Mouse (Mus musculus) liver, adult 2 months (tissue): ENCODE data around the gene Ccdc62. TPM values are rescaled to one million over a fixed set of nuclear protein-coding genes. Genes with fewer than 3 reads are reported as not detected.

ENCODE experiments used
- DNase-seq: peaks from one replicate; pipeline ENCODE4 v3.0.0-alpha.2; 2011; ENCODE audit warnings: low read depth, low spot score; ENCODE audit errors: extremely low read depth
- H3K27ac ChIP-seq: fragments of 200-500 bp; replicated peaks from 2 replicates; pipeline ENCODE4 v1.5.1; 2012; ENCODE audit warnings: low read depth, mild to moderate bottlenecking, control low read depth, inconsistent platforms, low read length; ENCODE audit not compliant: insufficient read depth
- H3K27me3 ChIP-seq: fragments of 200-500 bp; 2 replicates; pipeline ENCODE4 v1.6.1; 2012; ENCODE audit warnings: mild to moderate bottlenecking, moderate library complexity, low read length, inconsistent platforms; ENCODE audit not compliant: control insufficient read depth, insufficient read depth
- H3K36me3 ChIP-seq: fragments of 200-500 bp; 2 replicates; pipeline ENCODE4 v1.6.1; 2012; ENCODE audit warnings: low read length, inconsistent platforms; ENCODE audit not compliant: control insufficient read depth, insufficient read depth
- H3K4me1 ChIP-seq: fragments of 200-500 bp; 2 replicates; pipeline ENCODE4 v1.6.1; 2011; ENCODE audit warnings: low read length; ENCODE audit not compliant: control insufficient read depth, insufficient read depth
- H3K4me3 ChIP-seq: fragments of 200-500 bp; 2 replicates; pipeline ENCODE4 v1.5.1; 2011; ENCODE audit warnings: low read depth, mild to moderate bottlenecking, control low read depth, low read length, moderate library complexity; ENCODE audit not compliant: insufficient read depth
- H3K79me2 ChIP-seq: fragments of 200-500 bp; 2 replicates; pipeline ENCODE4 v1.6.1; 2012; ENCODE audit warnings: inconsistent platforms, mild to moderate bottlenecking, low read length, moderate library complexity; ENCODE audit not compliant: control insufficient read depth, insufficient read depth
- H3K9ac ChIP-seq: fragments of 200-500 bp; 2 replicates; pipeline ENCODE4 v1.6.1; 2012; ENCODE audit warnings: low read depth, mild to moderate bottlenecking, control low read depth, inconsistent platforms, low read length
- CTCF ChIP-seq: fragments of 200-500 bp; IDR thresholded peaks from 2 replicates; pipeline ENCODE4 v1.5.1; 2011; ENCODE audit warnings: low read depth, low read length, control low read depth
- POLR2A ChIP-seq: fragments of 200-500 bp; IDR thresholded peaks from 2 replicates; pipeline ENCODE4 v1.6.1; 2011; ENCODE audit warnings: low read length, control low read depth; ENCODE audit not compliant: insufficient read depth; ENCODE audit errors: extremely low read depth
- WGBS: fragments of 180-500 bp; shearing (Covaris S2); methylation state at CpG from one replicate; pipeline ENCODE4 v1.1.7; 2018; 5-methylcytosine and 5-hydroxymethylcytosine counted together
- polyA plus RNA-seq: library from polyadenylated mRNA; depleted of rRNA; stranded (reverse); fragments of >200 nt; gene quantifications from 2 replicates; pipeline ENCODE4 v1.2.3, GENCODE M21; 2012
- total RNA-seq: library from RNA; depleted of rRNA; stranded (reverse); fragments of >200 nt; gene quantifications from 2 replicates; pipeline ENCODE4 v1.2.3, GENCODE M21; 2014

Gene Ccdc62
- total and polyA plus RNA-seq, 2 experiments: 2.1 to 3.2 TPM

- Histone ChIP-seq H3K27me3 (no peaks in the 10 kb centered on the region), H3K4me3 (no peak overlapping the region), H3K4me1 (peaks cover 44% of the 10 kb centered on the region), H3K27ac (peak overlapping the region; percentile 66), H3K36me3 (peaks cover 2% of the 10 kb centered on the region; the same call in 1 of the 2 replicates), H3K79me2 (peaks cover 4% of the 10 kb centered on the region; the same call in 1 of the 2 replicates), H3K9ac (peak overlapping the region; percentile 25; the same call in 1 of the 2 replicates)
- DNase-seq: no peak
- 28% methylated on average over 15 of the region's 15 CpGs for WGBS
- TF ChIP-seq POLR2A: no peak
- TF ChIP-seq CTCF: 0 out of 2 replicates have a peak, but pooled peaks have one; percentile 0
These were observed 74.6 kb downstream of the Ccdc62 start for GRCm38 (mm10) chr5:124005151-124005500.

- no peak overlapping the region for H3K4me3 ChIP-seq
- WGBS: 24% methylated on average over 11 of the region's 11 CpGs
- H3K27ac ChIP-seq: peak overlapping the region; percentile 66
- peaks cover 44% of the 10 kb centered on the region for H3K4me1 ChIP-seq
- no peaks in the 10 kb centered on the region for H3K27me3 ChIP-seq
- peaks cover 4% of the 10 kb centered on the region; the same call in 1 of the 2 replicates for H3K79me2 ChIP-seq
- TF ChIP-seq CTCF (no peak), POLR2A (no peak)
- DNase-seq: peak; percentile 73
- no peak overlapping the region for H3K9ac ChIP-seq
- H3K36me3 ChIP-seq: peaks cover 2% of the 10 kb centered on the region; the same call in 1 of the 2 replicates
These were observed 75.1 kb downstream of the Ccdc62 start for GRCm38 (mm10) chr5:124005591-124005990.

DNA sequence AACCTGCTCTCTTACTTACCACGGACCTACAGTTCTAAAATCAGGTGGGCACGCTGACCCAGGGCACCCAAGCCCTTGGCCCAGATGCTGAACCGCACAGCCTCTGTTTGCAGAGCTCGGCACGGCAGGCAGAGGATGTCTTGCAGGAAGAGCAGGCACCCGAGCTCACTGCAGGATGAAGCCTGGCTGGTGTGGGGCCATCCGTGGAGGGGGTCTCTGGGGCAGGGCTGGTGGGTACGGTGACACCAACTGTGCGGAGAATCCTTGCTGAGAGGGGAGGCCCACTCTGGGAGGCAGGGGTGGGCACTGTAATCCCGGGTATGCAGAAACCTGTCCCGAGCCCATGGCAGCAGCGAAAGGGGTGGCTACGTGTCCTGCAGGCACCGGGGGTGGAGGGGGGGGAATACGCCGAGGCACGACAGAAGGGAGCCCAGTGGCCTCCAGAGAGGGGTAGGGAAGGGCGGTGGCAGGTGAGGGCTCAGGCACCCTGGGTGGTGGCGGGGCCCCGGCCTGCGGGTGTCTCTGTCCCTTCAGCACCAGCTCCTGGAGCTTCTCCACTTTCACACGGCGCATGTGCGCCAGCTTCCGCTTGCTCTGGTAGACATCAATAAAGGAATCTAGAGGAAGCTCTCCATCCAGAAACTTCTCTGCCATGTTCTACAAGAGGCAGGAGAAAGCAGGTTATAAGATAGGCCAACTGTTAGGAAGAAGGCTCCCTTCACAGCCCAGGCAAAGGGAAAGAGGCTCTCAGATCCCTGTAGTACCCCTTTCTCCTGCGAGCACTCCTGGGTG lies 75.8 kb downstream of the Ccdc62 start:
- peaks cover 2% of the 10 kb centered on the region; the same call in 1 of the 2 replicates for H3K36me3 ChIP-seq
- no peak overlapping the region for H3K4me3 ChIP-seq
- 66% methylated on average over 26 of the region's 26 CpGs for WGBS
- H3K27ac ChIP-seq: peak overlapping the region; percentile 65
- H3K79me2 ChIP-seq: peaks cover 4% of the 10 kb centered on the region; the same call in 1 of the 2 replicates
- peaks cover 45% of the 10 kb centered on the region for H3K4me1 ChIP-seq
- H3K27me3 ChIP-seq: no peaks in the 10 kb centered on the region
- TF ChIP-seq CTCF: no peak
- no peak for TF ChIP-seq POLR2A
- no peak for DNase-seq
- H3K9ac ChIP-seq: no peak overlapping the region

GRCm38 (mm10) chr5:124006891-124007491 lies 76.5 kb downstream of the Ccdc62 start:
- Histone ChIP-seq H3K4me1 (peaks cover 52% of the 10 kb centered on the region), H3K27me3 (no peaks in the 10 kb centered on the region), H3K9ac (peak overlapping the region; percentile 4; the same call in 1 of the 2 replicates), H3K27ac (peak overlapping the region; percentile 65), H3K79me2 (peaks cover 11% of the 10 kb centered on the region; the same call in 1 of the 2 replicates), H3K4me3 (no peak overlapping the region), H3K36me3 (peaks cover 2% of the 10 kb centered on the region; the same call in 1 of the 2 replicates)
- 27% methylated on average over 17 of the region's 17 CpGs for WGBS
- TF ChIP-seq POLR2A (no peak), CTCF (peak; percentile 49)
- peak; percentile 92 for DNase-seq

DNA sequence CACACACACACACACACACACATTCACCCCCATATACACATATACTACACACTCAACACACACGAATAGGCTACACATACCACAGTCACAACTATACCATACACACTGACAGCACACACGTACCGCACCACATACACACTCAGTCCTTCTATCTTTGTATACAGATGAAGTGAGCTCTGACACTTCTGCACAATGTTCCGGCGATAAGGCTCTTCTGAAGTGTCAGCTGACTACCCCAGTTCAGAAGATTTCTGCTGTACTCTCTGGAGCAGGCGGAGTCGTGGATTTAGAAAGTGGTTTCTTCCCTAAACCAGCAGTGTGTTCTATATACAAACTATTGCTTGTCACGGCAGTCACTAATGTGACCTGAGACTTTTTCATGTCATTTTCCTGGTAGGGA lies 79.6 kb downstream of the Ccdc62 start:
- Histone ChIP-seq H3K9ac (no peak overlapping the region), H3K79me2 (peaks cover 34% of the 10 kb centered on the region), H3K27me3 (no peaks in the 10 kb centered on the region), H3K36me3 (peaks cover 2% of the 10 kb centered on the region; the same call in 1 of the 2 replicates), H3K4me1 (peaks cover 49% of the 10 kb centered on the region), H3K27ac (no peak overlapping the region), H3K4me3 (no peak overlapping the region)
- 82% methylated on average over 8 of the region's 8 CpGs for WGBS
- TF ChIP-seq POLR2A: no peak
- no peak for TF ChIP-seq CTCF
- DNase-seq: no peak
